Mouse (Mus musculus): Measurements from ENCODE around the gene Naa30.
"Not testable (repeated sequence)": the region's sequence is repeated elsewhere in the genome, so short reads cannot be mapped to it uniquely, and the experiment has no call there.

Gene Naa30

DNA sequence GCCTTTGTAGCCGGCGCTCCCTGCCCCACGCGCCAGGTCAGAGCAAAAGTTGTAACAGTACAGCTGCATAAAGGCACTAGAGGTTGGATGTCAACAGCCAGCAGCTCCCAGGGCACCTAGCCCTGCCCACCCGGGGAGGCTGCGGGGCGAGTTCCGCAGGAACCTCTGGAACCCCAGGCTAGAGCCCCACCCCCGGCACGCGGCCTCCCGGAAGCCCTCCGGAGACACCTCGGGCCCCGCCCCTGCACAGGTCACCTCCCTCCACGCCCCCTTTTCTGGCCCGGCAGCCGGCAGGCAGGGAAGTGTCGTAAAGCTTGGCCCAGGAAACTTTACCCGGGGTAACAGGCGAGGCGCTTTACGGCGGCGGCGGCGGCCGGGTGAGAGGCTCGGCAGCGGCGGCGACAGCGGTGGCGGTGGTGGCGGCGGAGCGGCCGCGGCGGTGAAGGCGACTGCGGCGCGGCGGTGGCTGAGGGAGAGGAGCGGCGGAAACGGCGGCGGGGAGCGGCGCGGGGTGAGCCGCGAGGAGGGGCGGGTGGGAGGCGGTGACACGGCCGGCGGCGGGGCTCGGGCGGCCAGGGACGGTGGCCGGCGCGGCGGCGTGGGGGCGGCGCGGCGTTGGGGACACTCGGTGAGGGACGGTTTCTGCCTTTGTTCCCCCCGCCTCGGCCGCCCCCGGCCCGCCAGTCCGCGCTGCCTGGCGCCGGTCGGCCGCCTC lies at the start of gene Naa30:
Naa30 (plus strand) TSS at position 360 of the 715 bp plus-strand sequence.
- DNase-seq (ENCODE audit: low read depth, low spot score) = peak; percentile 88

DNA sequence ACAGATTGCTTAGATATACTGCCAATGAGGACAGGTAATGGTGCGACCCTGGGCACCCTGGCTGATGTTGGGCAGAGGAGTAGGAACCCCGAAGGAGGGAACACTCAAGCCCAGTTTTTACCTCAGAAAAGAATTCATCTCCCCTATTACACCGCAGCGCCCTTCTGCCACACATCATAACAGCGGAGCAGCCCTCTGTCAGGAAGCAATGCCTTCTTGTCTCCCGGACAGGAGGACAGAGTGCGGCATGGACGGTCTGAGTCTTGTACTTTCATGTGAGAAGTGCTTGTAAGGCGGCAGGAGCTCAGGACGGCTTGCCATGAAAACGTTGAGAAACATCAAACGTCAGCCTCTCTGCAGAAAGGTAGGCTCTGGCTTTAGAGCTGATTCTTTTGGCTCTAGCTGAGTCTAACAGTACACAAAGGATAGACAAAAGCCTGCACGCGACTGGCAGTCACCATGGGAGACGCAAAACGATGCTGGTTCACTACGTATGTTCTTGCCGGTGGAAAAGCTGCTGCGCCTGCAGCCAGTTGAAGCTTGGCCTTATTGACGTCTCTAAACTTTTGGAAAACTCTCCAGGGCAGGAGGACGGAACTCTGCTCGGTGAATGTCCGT lies 44.8 kb upstream of the Naa30 start:
- no peak for DNase-seq (ENCODE audit: low read depth, low spot score)

GRCm38 (mm10) chr14:49128544-49129263 lies 43.3 kb upstream of the Naa30 start:
- no peak for DNase-seq (ENCODE audit: low read depth, low spot score)

DNA sequence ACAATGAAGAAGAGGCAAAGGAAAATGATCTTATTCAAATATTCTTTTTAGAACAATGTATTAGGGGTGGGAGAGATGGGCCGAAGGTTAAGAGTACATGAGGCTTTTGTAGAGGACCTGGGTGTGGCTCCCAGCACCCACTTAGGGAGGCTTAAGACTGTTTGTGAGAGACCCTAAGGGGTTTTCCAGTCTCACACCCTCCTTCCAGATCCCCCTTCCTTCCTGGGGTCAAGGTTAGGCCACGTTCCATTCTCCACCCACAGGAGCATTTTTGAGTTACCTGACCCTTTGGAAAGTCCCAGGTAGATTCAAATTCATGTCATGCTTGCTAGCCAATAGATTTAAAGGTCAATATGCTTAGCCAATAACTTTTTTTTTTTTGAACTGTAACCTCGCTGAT lies 39.6 kb upstream of the Naa30 start:
- DNase-seq (ENCODE audit: low read depth, low spot score) = no peak

GRCm38 (mm10) chr14:49138171-49138570 lies 33.9 kb upstream of the Naa30 start:
- DNase-seq (ENCODE audit: low read depth, low spot score) = no peak

GRCm38 (mm10) chr14:49140756-49141155 lies 31.3 kb upstream of the Naa30 start:
- no peak for DNase-seq (ENCODE audit: low read depth, low spot score)

- peak; percentile 47 for DNase-seq (ENCODE audit: low read depth, low spot score)
These were observed 18.2 kb upstream of the Naa30 start for GRCm38 (mm10) chr14:49153801-49154200.

- DNase-seq (ENCODE audit: low read depth, low spot score) = no peak
These were observed 16.5 kb upstream of the Naa30 start for GRCm38 (mm10) chr14:49155572-49155971.

DNA sequence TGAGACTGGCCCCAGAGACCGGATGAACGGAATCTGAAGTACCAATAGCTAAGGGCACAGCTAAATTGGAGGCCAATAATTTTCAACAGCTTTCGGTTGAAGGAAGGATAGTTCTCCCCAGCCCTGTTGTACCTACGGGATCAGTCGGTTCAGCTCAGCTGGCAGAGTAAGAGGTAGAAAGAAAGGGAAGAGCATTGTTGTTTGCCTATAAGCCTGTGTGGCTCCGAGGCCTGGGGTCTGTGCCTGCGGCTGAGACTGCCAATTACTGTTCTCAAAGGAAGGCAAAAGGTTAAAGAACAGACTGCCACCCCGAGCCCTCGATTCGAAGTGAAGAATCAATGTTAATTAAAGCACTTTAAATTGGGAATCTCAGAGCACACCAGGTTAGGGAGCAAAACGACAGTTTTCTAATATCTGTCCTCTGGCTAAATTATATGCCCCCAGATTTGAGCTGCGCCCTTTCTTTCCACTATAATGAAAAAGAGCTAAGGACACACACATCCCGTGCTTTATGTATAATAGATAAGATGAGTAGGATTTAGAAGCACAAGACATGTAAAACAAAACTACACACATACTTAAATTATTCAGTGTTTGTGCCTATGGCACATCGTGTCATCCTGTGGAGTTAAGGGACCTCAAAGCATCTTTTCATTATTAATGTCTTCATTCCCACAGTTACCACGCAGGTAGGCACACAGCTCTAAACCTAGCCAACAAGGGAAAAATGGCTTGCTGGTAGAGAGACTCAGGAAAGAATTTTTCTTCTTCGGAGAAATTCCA lies 13.7 kb upstream of the Naa30 start:
- DNase-seq (ENCODE audit: low read depth, low spot score) = no peak

DNA sequence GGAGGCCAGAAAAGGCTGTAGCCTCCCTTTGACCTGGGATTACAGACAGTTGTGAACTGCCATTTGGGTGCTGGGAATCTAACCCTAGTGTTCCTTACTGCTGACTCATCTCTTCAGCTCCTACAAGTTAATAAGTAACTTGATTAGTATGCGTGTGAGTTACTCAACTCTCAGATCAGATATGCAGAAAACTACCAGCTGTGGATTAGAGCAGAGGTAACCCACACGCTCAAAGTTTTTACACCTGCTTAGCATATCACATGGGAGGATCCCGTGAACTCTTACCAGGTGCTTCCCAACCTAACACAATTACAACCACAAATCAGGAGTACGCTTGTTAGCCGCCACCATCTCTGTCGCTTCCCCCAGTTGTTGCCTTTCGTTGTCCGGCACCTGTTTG lies 740 bp upstream of the Naa30 start:
- DNase-seq (ENCODE audit: low read depth, low spot score) = no peak

DNA sequence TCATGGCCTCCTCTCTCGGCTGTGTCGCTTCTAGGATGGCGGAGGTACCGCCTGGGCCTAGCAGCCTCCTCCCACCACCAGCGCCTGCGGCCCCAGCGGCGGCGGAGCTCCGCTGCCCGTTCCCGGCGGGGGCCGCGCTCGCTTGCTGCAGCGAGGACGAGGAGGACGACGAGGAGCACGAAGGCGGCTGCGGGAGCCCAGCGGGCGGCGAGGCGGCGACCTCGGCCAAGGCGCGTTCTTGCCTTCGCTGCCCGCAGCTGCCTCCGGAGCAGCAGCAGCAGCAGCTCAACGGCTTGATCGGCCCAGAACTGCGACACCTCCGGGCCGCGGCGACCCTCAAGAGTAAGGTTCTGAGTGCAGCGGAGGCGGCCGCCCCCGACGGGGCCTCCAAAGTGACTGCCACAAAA lies 559 bp downstream of the Naa30 start:
- peak; percentile 30 for DNase-seq (ENCODE audit: low read depth, low spot score)

GRCm38 (mm10) chr14:49173290-49174135 lies 1.5 kb downstream of the Naa30 start:
- DNase-seq (ENCODE audit: low read depth, low spot score) = no peak

- no peak for DNase-seq (ENCODE audit: low read depth, low spot score)
These were observed 7.7 kb downstream of the Naa30 start for GRCm38 (mm10) chr14:49179736-49180135.

GRCm38 (mm10) chr14:49186270-49186669 lies 14.2 kb downstream of the Naa30 start:
- no peak for DNase-seq (ENCODE audit: low read depth, low spot score)

GRCm38 (mm10) chr14:49197031-49197527 lies 25.1 kb downstream of the Naa30 start:
- DNase-seq (ENCODE audit: low read depth, low spot score) = no peak

- no peak for DNase-seq (ENCODE audit: low read depth, low spot score)
These were observed 29.2 kb downstream of the Naa30 start for GRCm38 (mm10) chr14:49201073-49201778.

DNA sequence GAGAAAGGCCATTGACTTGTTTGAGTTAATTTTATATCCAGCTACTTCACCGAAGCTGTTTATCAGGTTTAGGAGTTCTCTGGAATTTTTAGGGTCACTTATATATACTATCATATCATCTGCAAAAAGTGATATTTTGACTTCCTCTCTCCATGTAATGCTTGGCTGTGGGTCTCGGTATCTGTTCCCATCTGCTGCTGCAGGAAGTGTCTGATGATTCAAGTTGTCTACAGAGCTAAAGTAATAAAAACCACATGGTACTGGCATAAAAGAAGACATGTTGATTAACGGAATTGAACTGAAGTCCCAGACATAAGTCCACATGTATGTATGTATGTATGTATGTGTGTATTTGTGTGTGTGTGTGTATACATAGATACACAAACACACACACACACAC lies 38.2 kb downstream of the Naa30 start:
- not testable (repeated sequence) for DNase-seq (ENCODE audit: low read depth, low spot score)

GRCm38 (mm10) chr14:49218677-49219076 lies 46.7 kb downstream of the Naa30 start:
- no peak for DNase-seq (ENCODE audit: low read depth, low spot score)

GRCm38 (mm10) chr14:49219466-49220022 lies 47.5 kb downstream of the Naa30 start:
- not testable (repeated sequence) for DNase-seq (ENCODE audit: low read depth, low spot score)

DNA sequence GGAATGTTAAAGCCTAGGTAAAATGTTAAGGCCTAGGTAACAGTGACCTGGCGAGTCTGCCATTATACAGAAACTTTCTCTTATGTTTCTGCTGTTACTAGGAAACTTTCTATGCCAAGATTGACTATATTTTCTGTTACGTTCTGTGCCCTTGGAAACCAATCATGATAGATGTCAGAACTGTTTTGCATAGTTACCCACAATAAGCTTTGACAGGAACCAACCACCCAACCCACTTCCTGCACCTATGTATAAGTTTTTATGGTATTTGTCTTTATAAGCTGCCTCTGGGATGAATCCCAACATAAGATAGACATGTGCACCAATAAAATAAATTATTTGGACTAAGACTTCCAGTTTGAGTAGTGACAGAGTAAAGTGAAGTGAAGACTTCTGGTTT lies 49.7 kb downstream of the Naa30 start:
- no peak for DNase-seq (ENCODE audit: low read depth, low spot score)

Measured in embryo, embryonic 11.5 days (tissue).